10 mouse cellular contexts compared by ENCODE assay signal in the genomic region with DNA sequence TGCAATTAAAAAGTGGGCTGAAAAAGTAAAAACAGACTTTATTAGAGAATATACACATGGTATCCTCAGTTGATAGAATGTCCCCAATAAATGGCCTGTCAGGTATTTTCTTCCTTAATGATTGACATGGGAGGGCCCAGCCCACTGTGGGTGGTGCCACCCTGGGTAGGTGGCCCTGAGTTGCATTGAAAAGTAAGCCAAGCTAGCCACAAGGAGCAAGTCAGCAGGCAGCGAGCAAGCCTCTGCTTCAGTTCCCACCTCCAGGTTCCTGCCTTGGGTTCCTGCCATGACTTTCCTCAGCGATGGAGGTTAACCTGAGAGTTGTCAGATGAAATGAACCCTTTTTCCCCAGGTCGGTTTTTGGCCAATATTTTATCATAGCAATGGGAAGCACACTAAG. TPM values are rescaled to one million over a fixed set of nuclear protein-coding genes. Genes with fewer than 3 reads are reported as not detected.
DNase-seq lines count a peak whose midpoint lies in the region; ATAC-seq and TF ChIP-seq lines count a peak whose summit lies in the region.
"Had no signal": no experiment of that assay in that cellular context is flagged by ENCODE, and none has a peak within 500 bp of the region (broad histone marks: within the 10 kb centered on the region; RNA-seq: fewer than 3 reads in every experiment).

No protein-coding gene starts in this region.

- peak overlapping the region; percentile 83; the same call in 1 of the 2 replicates for H3K4me3 ChIP-seq in lung, embryonic 14.5 days (ENCODE audit: low read depth, low read length)
- H3K4me3 ChIP-seq in forebrain, embryonic 14.5 days (ENCODE audit: low read depth, low read length): no peak overlapping the region
- no peak overlapping the region for H3K4me3 ChIP-seq in liver, embryonic 16.5 days (ENCODE audit: low read depth, low read length)

- peak; percentile 6 for DNase-seq in cerebellum, adult 11 months
- DNase-seq in cerebellum, adult 8-10 months: no peak
- no peak for DNase-seq in lung, embryonic 14.5 days
- no peak for DNase-seq in lung, postnatal 25 days (ENCODE audit: low spot score)
- DNase-seq in forebrain, embryonic 14.5 days (ENCODE audit: low spot score): no peak
- DNase-seq in layer of hippocampus, adult 11-12 months (ENCODE audit: low spot score): no peak
- DNase-seq: gastrocnemius, postnatal 14 days had no signal

- no peak overlapping the region for H3K9ac ChIP-seq in lung, embryonic 14.5 days
- no peak overlapping the region for H3K9ac ChIP-seq in forebrain, embryonic 14.5 days (ENCODE audit: low read length)
- H3K9ac ChIP-seq in liver, embryonic 16.5 days (ENCODE audit: low read depth, low read length): no peak overlapping the region

- H3K36me3 ChIP-seq in lung, embryonic 14.5 days (ENCODE audit: insufficient read depth): peaks cover 12% of the 10 kb centered on the region
- H3K36me3 ChIP-seq in forebrain, embryonic 14.5 days (ENCODE audit: control insufficient read depth, insufficient read depth, low read length): peaks cover 12% of the 10 kb centered on the region
- H3K36me3 ChIP-seq in liver, embryonic 16.5 days (ENCODE audit: control insufficient read depth, insufficient read depth): peaks cover 8% of the 10 kb centered on the region; the same call in 1 of the 2 replicates

- H3K9me3 ChIP-seq in lung, embryonic 14.5 days (ENCODE audit: low read depth, low read length): no peaks in the 10 kb centered on the region
- no peaks in the 10 kb centered on the region for H3K9me3 ChIP-seq in forebrain, embryonic 14.5 days (replicated peaks; ENCODE audit: control insufficient read depth, low read length)
- no peaks in the 10 kb centered on the region for H3K9me3 ChIP-seq in liver, embryonic 16.5 days (replicated peaks; ENCODE audit: control insufficient read depth, low read length)
- H3K9me3 ChIP-seq: neural tube, embryonic 12.5 days had no signal

- H3K4me2 ChIP-seq in lung, embryonic 14.5 days: peak overlapping the region; percentile 73
- peak overlapping the region; percentile 88 for H3K4me2 ChIP-seq in forebrain, embryonic 14.5 days (ENCODE audit: low read length)
- H3K4me2 ChIP-seq in liver, embryonic 16.5 days (ENCODE audit: low read depth, low read length): peak overlapping the region; percentile 57

- TF ChIP-seq CTCF in lung, embryonic 14.5 days (IDR thresholded peaks at IDR 0.05; ENCODE audit: low read depth): no peak

- H3K27ac ChIP-seq in lung, embryonic 14.5 days (ENCODE audit: low read depth): no peak overlapping the region
- H3K27ac ChIP-seq in forebrain, embryonic 14.5 days (ENCODE audit: low read depth, low read length): no peak overlapping the region
- H3K27ac ChIP-seq in liver, embryonic 16.5 days (ENCODE audit: low read length): no peak overlapping the region
- H3K27ac ChIP-seq: neural tube, embryonic 12.5 days had no signal

- H3K27me3 ChIP-seq in lung, embryonic 14.5 days (ENCODE audit: insufficient read depth, low read length): no peaks in the 10 kb centered on the region
- no peaks in the 10 kb centered on the region for H3K27me3 ChIP-seq in forebrain, embryonic 14.5 days (replicated peaks; ENCODE audit: control insufficient read depth, insufficient read depth, low read length)
- no peaks in the 10 kb centered on the region for H3K27me3 ChIP-seq in liver, embryonic 16.5 days (ENCODE audit: control insufficient read depth, insufficient read depth, low read depth, low read length)
- H3K27me3 ChIP-seq: neural tube, embryonic 12.5 days had no signal

- H3K4me1 ChIP-seq in lung, embryonic 14.5 days (ENCODE audit: insufficient read depth): 0 out of 2 replicates have a peak, but pooled peaks cover 4% of the 10 kb centered on the region
- H3K4me1 ChIP-seq in forebrain, embryonic 14.5 days (ENCODE audit: control insufficient read depth, insufficient read depth, low read length): 0 out of 2 replicates have a peak, but pooled peaks cover 11% of the 10 kb centered on the region
- H3K4me1 ChIP-seq in liver, embryonic 16.5 days (ENCODE audit: control insufficient read depth, low read depth, low read length): peaks cover 26% of the 10 kb centered on the region

- WGBS in lung, embryonic 14.5 days: 86% methylated on average over 3 of the region's 3 CpGs
- WGBS in forebrain, embryonic 14.5 days: 81% methylated on average over 3 of the region's 3 CpGs
- WGBS in liver, embryonic 16.5 days (ENCODE audit: insufficient replicate concordance): 63% methylated on average over 3 of the region's 3 CpGs

- no peak for ATAC-seq in lung, embryonic 14.5 days (ENCODE audit: insufficient read depth)
- no peak for ATAC-seq in forebrain, embryonic 14.5 days
- ATAC-seq in liver, embryonic 16.5 days (ENCODE audit: low read depth): peak; percentile 12; the same call in 1 of the 2 replicates
- no peak for ATAC-seq in monocyte, adult 5-6 weeks (replicated peaks; ENCODE audit: insufficient number of reproducible peaks, low FRiP score, low TSS enrichment, poor library complexity, severe bottlenecking)

RNA-seq across cellular contexts. Expression of a gene that starts 0.9 kb away (rescaled TPM):
- 321 and 324 TPM in 2 replicates for polyA plus RNA-seq in lung, embryonic 14.5 days (2014; fragmentation: Nextera tagmentation; extraction: Ambion mirVana)
- polyA plus RNA-seq in forebrain, embryonic 14.5 days (2014; fragmentation: Nextera tagmentation; extraction: Ambion mirVana): 249 and 273 TPM in 2 replicates
- polyA plus RNA-seq in liver, embryonic 16.5 days (2015; fragmentation: Nextera tagmentation; extraction: Ambion mirVana): 110 and 126 TPM in 2 replicates
- total RNA-seq in monocyte, adult 5-6 weeks (2017): 154 to 209 TPM (median 184 TPM) in 3 replicates
